Mouse (Mus musculus): ENCODE data around the gene Clec10a.

- TF ChIP-seq CTCF (IDR thresholded peaks at IDR 0.05; ENCODE audit: low read depth, low read length) (no peak), POLR2A (IDR thresholded peaks at IDR 0.05; ENCODE audit: borderline replicate concordance, low read depth, low read length) (no peak)
Observed at GRCm38 (mm10) chr11:70210681-70211080, 54.7 kb downstream of the Clec10a start.

All from bone marrow macrophage, adult 2 months (primary cell).